In the genomic region with DNA sequence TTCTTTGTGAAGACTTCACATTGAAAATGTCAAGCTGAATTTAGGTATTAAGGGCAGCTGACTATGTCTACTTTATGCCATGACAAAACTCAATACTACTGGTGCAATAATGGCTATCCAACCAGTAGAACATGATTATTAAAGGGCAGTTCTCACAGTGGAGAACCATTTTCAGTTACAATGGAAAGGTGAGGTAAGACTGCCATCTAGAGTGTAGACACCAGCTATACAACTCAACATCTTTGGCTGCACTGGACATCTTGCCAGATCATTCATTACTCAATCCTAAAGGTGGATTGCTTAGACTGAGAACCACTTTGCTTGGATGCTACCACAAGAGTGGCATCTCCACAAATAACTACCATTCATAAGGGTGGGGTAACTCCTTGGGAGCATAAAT, we compare ENCODE assay signal across 12 mouse cellular contexts. TPM values are rescaled to one million over a fixed set of nuclear protein-coding genes. Genes with fewer than 3 reads are reported as not detected.
A peak's percentile ranks its signal among the peaks of the same experiment; 100 is the strongest.
DNase-seq lines count a peak whose midpoint lies in the region; ATAC-seq and TF ChIP-seq lines count a peak whose summit lies in the region.
"Had no signal": no experiment of that assay in that cellular context is flagged by ENCODE, and none has a peak within 500 bp of the region (broad histone marks: within the 10 kb centered on the region; RNA-seq: fewer than 3 reads in every experiment).

No protein-coding gene starts in this region.

- H3K27me3 ChIP-seq in heart, embryonic 12.5 days (replicated peaks), result no peaks in the 10 kb centered on the region
- no peaks in the 10 kb centered on the region for H3K27me3 ChIP-seq in liver, adult 2 months (ENCODE audit: control insufficient read depth, insufficient read depth, low read length)
- peaks cover 15% of the 10 kb centered on the region; the same call in 1 of the 2 replicates for H3K27me3 ChIP-seq in liver, embryonic 12.5 days (replicated peaks)
- H3K27me3 ChIP-seq: lung, embryonic 15.5 days; neural tube, embryonic 13.5 days had no signal

- H3K9me3 ChIP-seq in heart, embryonic 12.5 days (replicated peaks), result no peaks in the 10 kb centered on the region
- H3K9me3 ChIP-seq in liver, embryonic 12.5 days (replicated peaks), result no peaks in the 10 kb centered on the region
- H3K9me3 ChIP-seq: lung, embryonic 15.5 days; neural tube, embryonic 13.5 days had no signal

- TF ChIP-seq POLR2A in liver, adult 2 months (IDR thresholded peaks at IDR 0.05; ENCODE audit: extremely low read depth, insufficient read depth, low read length), result no peak

- H3K4me2 ChIP-seq in heart, embryonic 12.5 days, result no peak overlapping the region
- no peak overlapping the region for H3K4me2 ChIP-seq in liver, embryonic 12.5 days
- H3K4me2 ChIP-seq: lung, embryonic 15.5 days; neural tube, embryonic 13.5 days had no signal

- TF ChIP-seq CTCF in liver, adult 2 months (IDR thresholded peaks at IDR 0.05; ENCODE audit: low read depth, low read length), result peak; percentile 40

- no peaks in the 10 kb centered on the region for H3K79me2 ChIP-seq in liver, adult 2 months (ENCODE audit: control insufficient read depth, insufficient read depth, low read length)

- H3K4me1 ChIP-seq in heart, embryonic 12.5 days (replicated peaks), result no peaks in the 10 kb centered on the region
- H3K4me1 ChIP-seq in liver, adult 2 months (ENCODE audit: control insufficient read depth, insufficient read depth, low read length), result no peaks in the 10 kb centered on the region
- H3K4me1 ChIP-seq in liver, embryonic 12.5 days, result no peaks in the 10 kb centered on the region
- H3K4me1 ChIP-seq: lung, embryonic 15.5 days; neural tube, embryonic 13.5 days had no signal

- H3K36me3 ChIP-seq in heart, embryonic 12.5 days, result no peaks in the 10 kb centered on the region
- H3K36me3 ChIP-seq in liver, adult 2 months (ENCODE audit: control insufficient read depth, insufficient read depth, low read length), result no peaks in the 10 kb centered on the region
- H3K36me3 ChIP-seq in liver, embryonic 12.5 days, result no peaks in the 10 kb centered on the region
- H3K36me3 ChIP-seq: lung, embryonic 15.5 days; neural tube, embryonic 13.5 days had no signal

- DNase-seq in heart, adult 8-10 months (ENCODE audit: low spot score), result peak; percentile 1
- peak; percentile 55 for DNase-seq in liver, adult 2 months (ENCODE audit: extremely low read depth, low read depth, low spot score)
- peak; percentile 30 for DNase-seq in brain, adult 2 months (ENCODE audit: low read depth, low spot score)
- DNase-seq in retina, embryonic 14.5 days (ENCODE audit: low spot score), result peak; percentile 47
- DNase-seq in gastrocnemius, adult 8-10 months (ENCODE audit: low spot score in 2 of 2), result no peak
- DNase-seq in thymus, postnatal 4 days, result no peak
- DNase-seq: cerebellum, adult 11 months had no signal

- no peak for ATAC-seq in heart, embryonic 12.5 days (ENCODE audit: insufficient number of reproducible peaks, low FRiP score)
- no peak for ATAC-seq in liver, embryonic 12.5 days

- H3K9ac ChIP-seq in heart, embryonic 12.5 days, result no peak overlapping the region
- H3K9ac ChIP-seq in liver, adult 2 months (ENCODE audit: low read depth, low read length), result no peak overlapping the region
- no peak overlapping the region for H3K9ac ChIP-seq in liver, embryonic 12.5 days
- H3K9ac ChIP-seq: lung, embryonic 15.5 days; neural tube, embryonic 13.5 days had no signal

- H3K27ac ChIP-seq in heart, embryonic 12.5 days (ENCODE audit: poor library complexity, severe bottlenecking), result no peak overlapping the region
- no peak overlapping the region for H3K27ac ChIP-seq in liver, adult 2 months (replicated peaks; ENCODE audit: insufficient read depth, low read depth, low read length)
- no peak overlapping the region for H3K27ac ChIP-seq in liver, embryonic 12.5 days
- H3K27ac ChIP-seq: lung, embryonic 15.5 days; neural tube, embryonic 13.5 days had no signal

- no peak overlapping the region for H3K4me3 ChIP-seq in heart, embryonic 12.5 days
- no peak overlapping the region for H3K4me3 ChIP-seq in liver, adult 2 months (ENCODE audit: insufficient read depth, low read depth, low read length)
- no peak overlapping the region for H3K4me3 ChIP-seq in liver, embryonic 12.5 days
- H3K4me3 ChIP-seq: lung, embryonic 15.5 days; neural tube, embryonic 13.5 days had no signal

RNA-seq across cellular contexts. Expression of a gene that starts 37.3 kb away (rescaled TPM):
- total RNA-seq in heart, adult 8-10 months (2022), result not detected
- 0.24 TPM in 1 of 2 replicates, not detected in the other for polyA plus RNA-seq in heart, embryonic 12.5 days (2016; fragmentation: Nextera tagmentation; extraction: Ambion mirVana)
- total RNA-seq in liver, adult 2 months (2014; rRNA removed), result 0.34 TPM in 1 of 2 replicates, not detected in the other
- polyA plus RNA-seq in liver, adult 2 months (2012; rRNA removed), result not detected in 2 replicates
- polyA plus RNA-seq in liver, embryonic 12.5 days (2016; fragmentation: Nextera tagmentation; extraction: Ambion mirVana), result 0.07 TPM in 1 of 2 replicates, not detected in the other
- total RNA-seq in gastrocnemius, adult 8-10 months (2022), result not detected
- polyA plus RNA-seq: large intestine, adult 2 months had no signal

RNA-seq across cellular contexts. Expression of a gene that starts 49.7 kb away (rescaled TPM):
- total RNA-seq in heart, adult 8-10 months (2022), result 1 to 10 TPM; 3.2 to 5.1 (median 3.8) TPM
- polyA plus RNA-seq in heart, embryonic 12.5 days (2016; fragmentation: Nextera tagmentation; extraction: Ambion mirVana), result 5.9 and 7.0 TPM in 2 replicates
- total RNA-seq in liver, adult 2 months (2014; rRNA removed), result 8.6 and 10.8 TPM in 2 replicates
- polyA plus RNA-seq in liver, adult 2 months (2012; rRNA removed), result 3.9 and 5.9 TPM in 2 replicates
- polyA plus RNA-seq in liver, embryonic 12.5 days (2016; fragmentation: Nextera tagmentation; extraction: Ambion mirVana), result 1.9 TPM in 2 replicates
- total RNA-seq in gastrocnemius, adult 8-10 months (2022), result 1 to 10 TPM in 3 of 4 experiments, under 1 TPM in 1; 0.94 to 1.2 (median 1.1) TPM

Comparison
In these comparisons a context has a peak if more than half of its experiments do, and no peak if none do; other contexts are left out.
1. DNase-seq: peak in heart, adult 8-10 months (single experiment), liver, adult 2 months (single experiment), brain, adult 2 months (single experiment) and retina, embryonic 14.5 days (single experiment); none in gastrocnemius, adult 8-10 months (0 of 2) and thymus, postnatal 4 days (single experiment).